Mouse (Mus musculus): ENCODE measurements around the gene BC048403.

The BC048403 gene

DNA sequence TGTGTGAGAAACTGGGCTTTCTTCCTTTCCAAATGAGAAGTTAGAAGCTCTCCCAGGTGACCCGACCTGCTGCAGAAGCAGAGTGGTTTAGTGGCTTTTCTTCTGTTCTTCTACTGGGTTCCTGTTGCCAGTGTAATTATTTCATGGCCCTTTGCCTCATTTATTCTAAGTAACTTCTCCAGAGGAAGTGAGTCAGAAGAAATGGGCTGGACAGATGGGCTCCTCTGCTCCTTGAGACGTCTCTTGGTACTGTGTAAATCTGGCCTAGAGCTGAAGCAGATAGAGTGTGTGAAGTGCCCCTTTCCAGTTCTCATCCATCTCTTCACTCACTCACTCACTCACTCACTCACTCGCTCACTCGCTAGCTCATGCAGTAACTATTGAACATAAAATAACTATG, 16.9 kb downstream of the BC048403 start:
- no peak for DNase-seq (ENCODE audit: low read depth, low spot score)

DNA sequence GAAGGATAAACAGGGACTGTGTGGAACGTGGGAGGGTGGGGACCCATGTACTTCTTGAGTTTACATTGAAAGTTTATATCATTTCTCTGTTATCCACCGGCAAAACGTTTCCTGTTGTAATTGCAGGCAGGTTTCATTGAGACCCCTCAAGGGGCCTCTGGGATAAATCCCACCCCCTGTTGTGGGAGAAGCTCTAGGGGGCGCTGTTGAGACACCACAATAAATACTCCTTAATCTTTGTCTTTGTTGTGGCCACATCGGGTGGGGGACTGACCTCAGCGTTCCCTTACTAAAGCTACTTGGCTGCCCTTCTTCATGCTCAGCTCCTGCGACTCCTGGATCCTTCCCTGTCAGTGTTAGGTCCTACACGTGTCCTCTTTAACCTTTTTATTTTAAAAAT, 19.4 kb downstream of the BC048403 start:
- peak; percentile 31 for DNase-seq (ENCODE audit: low read depth, low spot score)

DNA sequence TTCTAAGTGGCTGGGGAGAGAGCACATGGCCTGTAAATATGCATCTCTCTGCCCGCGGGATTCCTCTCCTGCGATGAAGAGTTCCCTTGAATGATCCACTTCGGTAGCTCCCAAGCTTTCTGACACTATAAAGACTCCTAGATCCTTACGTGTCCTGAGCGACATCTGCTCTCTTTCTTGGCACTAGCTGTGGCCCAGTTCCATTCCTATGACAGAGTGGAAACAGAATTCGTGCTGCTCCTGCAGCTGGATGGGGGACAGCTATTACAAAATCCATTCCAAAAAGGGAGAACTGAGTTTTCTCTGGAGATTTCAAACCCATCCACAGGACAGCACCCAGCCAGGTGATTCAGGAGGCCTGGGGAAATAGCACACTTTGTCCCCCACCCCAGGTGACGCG, 22.4 kb downstream of the BC048403 start:
- no peak for DNase-seq (ENCODE audit: low read depth, low spot score)

DNA sequence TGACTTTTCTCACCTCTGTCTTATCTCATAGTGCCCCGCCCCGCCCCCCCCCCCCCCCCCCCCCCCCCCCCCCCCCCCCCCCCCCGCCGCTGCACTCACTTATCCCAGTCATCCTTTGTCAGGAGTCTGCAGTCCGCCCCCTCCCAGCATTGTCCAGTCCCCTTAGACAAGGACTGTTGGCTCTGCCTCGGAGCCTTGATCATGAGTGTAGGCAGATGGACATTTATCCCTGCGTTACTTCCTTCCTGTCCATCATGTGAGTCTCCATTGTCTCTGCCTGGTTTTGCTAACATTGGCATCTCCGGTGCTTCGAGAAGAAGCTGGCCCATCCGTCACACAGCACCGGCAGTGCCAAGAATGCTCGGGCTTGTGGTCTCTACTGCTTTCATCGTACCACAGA, 23.5 kb downstream of the BC048403 start:
- no peak for DNase-seq (ENCODE audit: low read depth, low spot score)

DNA sequence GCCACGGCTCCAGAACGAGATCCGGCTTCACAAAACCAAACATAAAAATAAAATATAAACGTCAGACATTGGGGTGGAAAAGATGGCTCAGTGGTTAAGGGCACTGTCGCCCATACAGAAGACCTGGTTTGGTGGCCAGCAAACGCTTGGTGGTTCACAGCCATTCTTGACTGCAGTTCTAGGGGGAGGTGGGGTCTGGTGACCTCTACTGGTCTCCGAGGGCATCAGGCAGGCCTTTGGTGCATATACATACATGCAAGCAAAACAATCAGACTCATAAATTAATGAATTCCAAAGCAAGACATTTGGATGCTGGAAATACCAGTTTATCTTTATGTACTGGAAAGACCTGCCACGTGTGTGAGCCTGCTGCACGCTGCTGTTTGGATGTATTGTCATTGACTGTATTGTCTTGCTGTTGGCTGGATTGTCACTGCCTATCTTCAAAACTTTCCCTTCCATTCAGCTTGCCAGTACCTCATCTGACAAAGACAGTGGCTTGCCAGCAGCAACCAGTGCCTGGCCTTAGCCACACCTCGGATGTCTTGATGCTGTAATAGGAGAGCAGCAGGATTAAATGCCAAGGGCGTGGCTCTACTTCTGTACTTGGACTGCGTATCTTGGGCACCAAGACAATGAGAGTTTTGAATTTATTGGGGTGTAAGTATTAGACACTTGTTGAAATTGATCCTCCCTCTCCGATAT, 24.9 kb downstream of the BC048403 start:
- DNase-seq (ENCODE audit: low read depth, low spot score) = no peak

DNA sequence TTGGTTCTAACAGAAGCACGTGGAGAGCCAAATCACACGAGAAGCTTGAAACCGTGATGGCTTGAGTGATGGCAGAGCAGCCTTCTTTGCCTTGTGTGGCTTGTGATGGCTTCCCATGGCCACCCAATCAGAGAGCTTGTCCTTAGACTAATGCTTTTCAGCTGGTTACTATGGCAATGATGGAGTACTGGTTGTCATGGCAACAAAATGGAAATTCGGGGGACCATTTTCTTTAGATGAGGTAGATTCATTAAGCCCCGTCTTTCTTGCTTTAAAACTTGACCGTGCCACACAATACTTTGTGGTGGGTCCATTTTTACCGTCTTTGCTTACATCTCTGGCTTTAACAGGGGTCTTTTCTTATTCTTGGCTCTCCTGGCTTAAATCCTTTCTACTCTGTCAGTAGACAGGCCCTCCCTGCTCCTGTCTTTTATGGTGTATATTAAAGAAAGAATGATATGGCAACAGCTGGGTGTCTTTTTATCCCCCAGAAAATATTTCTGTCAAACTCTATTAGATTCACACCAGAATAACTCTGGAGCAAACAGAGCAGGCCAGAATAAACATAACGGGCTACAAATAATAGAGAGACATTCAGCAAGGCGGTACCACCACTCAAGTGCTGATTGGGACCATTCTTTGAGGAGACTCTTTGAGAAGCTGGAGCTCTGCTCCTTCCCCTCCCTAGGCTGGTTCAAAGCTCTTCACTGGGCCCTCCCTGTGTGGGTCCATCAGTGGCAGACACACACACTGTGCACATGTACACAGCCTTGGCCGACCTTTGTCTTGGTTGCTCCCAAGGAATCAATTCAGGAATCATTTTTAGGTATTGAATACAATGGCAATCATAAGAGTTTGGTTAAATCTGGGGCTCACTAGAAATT, 25.7 kb downstream of the BC048403 start:
- DNase-seq (ENCODE audit: low read depth, low spot score) = no peak

DNA sequence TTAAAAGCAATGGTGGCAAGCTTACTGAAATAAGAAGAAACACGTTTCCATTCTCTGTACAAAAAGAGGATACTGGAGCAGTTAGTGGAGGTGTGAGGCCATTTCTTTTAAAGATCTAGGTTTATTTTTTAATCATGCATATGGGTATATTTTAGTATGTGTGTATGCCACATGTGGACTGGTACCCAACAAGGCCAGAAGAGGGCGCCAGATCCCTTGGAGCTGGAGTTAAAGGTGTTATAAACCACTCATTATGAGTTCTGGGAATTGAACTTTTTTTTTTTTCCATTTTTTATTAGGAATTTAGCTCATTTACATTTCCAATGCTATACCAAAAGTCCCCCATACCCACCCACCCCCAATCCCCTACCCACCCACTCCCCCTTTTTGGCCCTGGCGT, 27.6 kb downstream of the BC048403 start:
- peak; percentile 45 for DNase-seq (ENCODE audit: low read depth, low spot score)

DNA sequence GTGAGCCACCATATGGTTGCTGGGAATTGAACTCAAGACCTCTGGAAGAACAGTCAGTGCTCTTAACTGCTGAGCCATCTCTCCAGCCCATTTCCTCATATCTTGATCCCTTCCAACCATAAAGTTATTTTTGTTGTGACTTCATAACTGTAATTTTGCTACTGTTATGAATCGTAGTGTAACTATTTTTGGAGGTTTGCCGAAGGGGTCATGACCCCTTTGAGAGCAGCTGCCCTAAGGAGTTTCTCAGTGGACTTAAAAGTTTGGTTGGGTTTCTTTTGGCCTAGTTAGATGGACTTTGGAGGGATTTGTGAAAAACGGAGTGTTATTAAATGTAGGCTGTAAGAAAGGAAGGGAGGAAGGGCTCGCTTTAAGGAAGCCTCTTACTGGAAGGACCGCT, 30.0 kb downstream of the BC048403 start:
- DNase-seq (ENCODE audit: low read depth, low spot score) = no peak

DNA sequence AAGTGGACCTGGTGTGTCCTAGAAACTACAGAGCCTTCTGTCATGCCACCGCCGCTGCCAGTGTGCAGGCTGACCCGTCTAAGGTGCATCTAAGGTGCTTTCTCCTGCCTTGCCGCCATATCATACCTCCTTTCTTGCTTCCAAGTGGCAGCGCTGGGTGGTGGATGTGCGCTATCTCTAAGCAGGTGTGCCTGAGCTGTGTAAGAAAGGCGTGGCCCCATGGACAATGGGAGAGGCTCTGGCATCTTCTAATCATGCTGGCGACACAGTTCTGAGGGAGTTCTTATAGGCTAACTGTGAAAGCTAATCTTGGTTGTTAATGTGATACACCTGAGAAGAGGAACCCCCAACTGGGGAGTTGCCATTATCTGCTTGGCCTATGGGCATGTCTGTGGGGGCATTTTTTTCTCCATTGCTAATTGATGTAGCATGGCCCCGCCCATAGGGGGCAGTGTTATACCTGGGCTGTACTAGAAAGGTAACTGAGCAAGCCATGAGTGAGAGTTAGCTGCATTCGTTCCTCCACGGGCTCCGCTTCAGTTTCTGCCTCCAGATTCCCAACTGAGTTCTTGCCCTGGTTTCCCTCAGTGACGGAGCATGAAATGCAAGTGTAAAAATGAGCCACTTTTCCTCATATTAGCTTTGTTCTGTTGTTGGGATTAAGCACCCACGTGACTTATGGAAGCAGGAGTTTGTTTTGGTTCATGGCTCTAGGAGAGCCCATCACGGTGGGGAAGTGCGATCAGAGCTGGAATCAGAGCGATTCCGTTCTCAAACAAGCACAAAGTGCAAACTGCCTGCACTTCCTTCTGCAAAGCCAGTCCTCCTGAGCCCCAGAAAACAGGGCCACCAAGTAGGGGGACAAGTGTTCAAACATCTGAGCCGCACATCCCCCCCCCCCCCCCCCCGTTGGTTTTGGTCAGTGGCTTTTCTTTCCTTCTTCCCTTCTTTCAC, 31.2 kb downstream of the BC048403 start:
- DNase-seq (ENCODE audit: low read depth, low spot score) = peak; percentile 70

DNA sequence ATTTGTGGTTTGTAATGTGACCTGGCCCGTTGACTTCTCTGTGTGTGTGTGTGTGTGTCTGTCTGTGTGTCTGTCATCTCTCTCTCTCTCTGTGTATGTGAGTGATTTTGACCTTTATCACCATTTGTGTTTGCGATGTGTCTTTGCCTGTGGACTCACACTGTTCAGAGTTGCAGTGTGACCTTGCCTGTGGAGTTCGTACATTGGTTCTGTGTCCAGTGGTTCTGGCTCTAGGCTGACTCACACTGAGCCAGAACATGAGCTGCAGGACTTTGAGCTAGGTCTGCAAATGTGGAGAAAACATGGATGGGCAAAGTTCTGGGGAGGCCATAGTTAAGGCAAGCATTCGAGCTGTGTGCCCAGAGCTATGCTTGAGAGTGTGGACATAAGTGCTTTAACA, 34.1 kb downstream of the BC048403 start:
- DNase-seq (ENCODE audit: low read depth, low spot score) = no peak

DNA sequence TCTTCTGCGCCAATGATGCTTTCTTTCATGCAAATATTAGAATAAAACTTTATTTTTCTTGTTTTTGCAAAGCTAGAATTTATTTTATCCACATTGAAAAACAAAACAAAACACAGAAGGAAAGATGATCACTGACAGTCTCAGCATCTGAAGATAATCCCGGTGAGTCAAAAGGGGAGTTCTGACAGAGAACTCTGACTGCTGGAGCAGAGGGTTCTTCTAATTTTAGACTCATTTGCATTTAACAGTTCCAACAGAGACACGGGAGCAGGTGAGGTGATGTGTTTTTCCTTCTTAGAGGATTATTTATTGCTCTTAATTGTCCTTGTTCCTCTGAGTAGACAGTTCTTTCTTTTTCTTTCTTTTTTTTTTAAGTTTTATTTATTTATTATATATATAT, 36.3 kb downstream of the BC048403 start:
- no peak for DNase-seq (ENCODE audit: low read depth, low spot score)

DNA sequence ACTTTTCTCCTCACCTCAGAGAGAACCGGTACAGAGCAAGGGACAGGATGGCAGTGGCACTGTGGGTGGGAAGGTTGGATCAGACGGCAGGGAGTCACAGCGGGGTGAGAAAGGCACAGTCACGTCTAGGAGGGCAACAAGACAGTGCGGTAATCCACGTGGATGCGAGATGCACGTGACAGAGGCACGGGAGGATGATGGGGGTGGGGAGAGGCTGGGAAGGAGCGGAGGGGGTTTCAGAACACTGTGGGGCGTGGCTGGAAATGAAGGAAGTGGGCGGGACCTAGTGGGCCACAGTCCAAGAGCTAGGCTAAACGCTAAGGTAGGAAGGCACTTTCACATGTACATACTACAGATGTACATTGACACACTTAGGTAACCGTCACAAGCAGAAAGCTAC, 41.4 kb downstream of the BC048403 start:
- DNase-seq (ENCODE audit: low read depth, low spot score) = peak; percentile 37

DNA sequence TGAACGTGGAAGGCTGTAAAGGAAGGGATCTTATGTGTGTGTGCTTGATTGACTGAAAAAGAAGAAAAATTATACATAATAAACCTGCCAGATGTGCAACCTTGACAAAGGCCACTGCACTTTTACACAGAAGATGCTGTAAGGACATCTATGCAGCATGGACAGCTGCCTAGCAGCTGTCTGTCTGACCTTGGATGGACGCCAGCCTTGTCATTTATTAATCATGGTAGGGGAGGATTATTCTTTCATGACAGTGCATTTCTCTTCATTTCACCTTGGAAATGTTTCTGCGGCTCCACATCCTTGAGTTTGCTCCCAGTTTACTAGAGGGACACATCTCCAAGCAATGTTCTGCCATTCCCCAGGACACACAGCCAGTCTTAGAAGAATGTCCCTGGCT, 48.8 kb downstream of the BC048403 start:
- no peak for DNase-seq (ENCODE audit: low read depth, low spot score)

DNA sequence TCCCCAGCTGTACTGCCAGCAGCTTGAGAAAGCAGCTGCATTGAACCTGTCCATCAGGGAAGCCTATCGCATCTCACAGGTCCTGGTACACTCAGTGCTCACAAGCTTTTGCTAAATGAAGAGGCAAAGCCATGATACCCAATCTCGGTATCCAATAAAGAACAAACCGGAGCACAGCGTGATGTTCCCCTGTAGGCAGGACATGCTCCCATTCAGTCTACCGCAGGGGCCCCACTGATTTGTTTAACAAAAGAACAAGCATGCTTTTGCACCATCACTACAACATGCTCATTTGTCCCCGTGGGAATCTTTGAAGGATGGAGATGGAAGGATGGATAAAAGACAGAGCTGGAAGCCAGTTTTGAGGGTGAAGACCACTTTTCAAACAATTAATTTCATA, 50.3 kb downstream of the BC048403 start:
- DNase-seq (ENCODE audit: low read depth, low spot score) = no peak

DNA sequence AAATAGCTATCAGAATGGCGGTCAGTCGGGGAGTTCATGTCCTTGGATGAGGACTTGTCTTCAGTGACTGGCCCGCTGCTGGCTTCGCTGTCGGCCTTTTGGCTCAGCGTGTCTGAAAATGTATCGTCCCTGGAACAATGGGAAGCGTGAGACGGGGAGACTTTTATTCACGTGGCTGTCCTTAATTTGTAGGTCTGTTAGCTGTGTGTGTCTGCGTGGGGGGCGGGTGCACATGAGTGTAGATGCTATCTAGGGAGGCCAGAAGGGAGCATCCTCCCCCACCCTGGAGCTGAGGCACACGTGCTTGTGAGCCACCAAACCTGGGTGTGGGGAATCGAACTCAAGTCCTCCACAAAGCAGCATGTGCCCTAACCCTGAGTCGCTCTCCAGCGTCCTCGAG, 52.9 kb downstream of the BC048403 start:
- DNase-seq (ENCODE audit: low read depth, low spot score) = no peak

DNA sequence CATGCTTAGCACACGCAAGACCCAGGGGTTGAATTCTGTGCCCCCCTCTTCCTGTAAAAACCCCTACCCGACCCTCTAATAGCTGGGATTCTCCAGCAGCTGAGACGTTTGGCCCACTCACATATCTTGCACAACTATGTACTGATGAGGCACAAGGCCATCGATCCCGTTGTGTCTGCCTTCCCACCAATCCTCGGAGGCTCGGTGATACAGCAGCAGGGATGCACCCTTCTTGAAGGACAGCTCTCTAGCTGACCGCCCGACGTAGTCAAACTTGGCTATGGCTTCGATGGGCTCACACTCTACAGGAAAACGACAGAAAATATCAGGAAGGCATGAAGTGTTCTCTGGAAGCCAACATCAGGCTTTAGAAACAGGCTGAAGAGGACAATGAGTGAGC, 54.7 kb downstream of the BC048403 start:
- DNase-seq (ENCODE audit: low read depth, low spot score) = no peak

DNA sequence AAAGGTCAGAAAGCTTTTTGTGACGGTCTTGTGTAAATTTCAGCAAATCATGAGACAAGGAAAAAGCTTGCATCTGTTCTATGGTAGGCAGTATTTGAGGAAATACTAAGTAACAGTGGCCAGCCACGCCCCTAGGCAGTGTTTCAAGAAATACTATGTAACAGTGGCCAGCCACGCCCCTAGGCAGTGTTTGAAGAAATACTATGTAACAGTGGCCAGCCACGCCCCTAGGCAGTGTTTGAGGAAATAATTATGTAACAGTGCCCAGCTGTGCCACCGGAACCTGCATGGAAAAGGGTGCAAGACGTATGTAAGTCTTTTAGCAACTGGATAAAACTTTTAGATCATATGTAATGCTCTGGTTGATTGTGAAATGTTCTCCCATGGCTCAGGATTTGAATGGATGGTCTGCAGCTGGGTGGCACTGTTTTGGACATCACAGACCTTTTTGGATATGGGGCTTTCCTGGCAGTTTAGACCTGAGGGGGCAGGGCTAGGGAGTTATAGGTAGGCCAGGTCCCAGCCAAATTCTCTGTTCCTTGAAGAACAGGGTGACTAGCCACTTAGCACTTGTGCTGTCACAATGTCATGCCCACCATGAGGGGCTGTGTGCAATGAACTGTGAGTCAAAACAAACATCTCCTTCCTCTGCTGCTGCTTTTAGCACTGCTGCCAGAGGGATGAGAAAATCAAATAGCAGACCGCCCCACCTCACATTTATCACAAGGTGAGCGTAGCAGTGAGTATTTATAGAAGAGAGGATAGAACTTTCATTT, 56.5 kb downstream of the BC048403 start:
- peak; percentile 55 for DNase-seq (ENCODE audit: low read depth, low spot score)

DNA sequence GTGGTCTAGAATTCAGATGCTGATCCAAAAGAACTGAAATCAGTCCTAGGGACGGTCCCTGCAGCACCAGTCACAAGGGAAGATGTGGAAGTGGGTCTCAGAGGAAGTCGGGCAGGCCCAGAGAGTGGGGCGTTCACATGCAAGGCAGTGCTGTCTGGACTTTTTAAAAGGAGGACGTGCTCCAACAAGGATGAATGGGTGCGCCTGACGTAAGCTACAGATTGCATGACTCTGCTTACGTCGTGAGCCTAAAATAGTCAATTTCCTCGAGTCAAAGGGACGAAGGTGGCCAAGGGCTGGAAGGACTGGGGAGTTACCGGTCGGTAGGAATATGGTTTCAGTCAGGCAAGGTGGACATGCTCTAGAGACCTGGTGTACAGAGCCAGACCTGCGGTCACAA, 60.3 kb downstream of the BC048403 start:
- DNase-seq (ENCODE audit: low read depth, low spot score) = no peak
